Mouse (Mus musculus) right cerebral cortex, postnatal 4 days (tissue): Measurements from ENCODE around the gene Zfp609.
A peak's percentile ranks its signal among the peaks of the same experiment; 100 is the strongest.

Source experiments
- DNase-seq: peaks from one replicate; pipeline ENCODE4 v3.0.0-alpha.2; 2022

Gene Zfp609

DNA sequence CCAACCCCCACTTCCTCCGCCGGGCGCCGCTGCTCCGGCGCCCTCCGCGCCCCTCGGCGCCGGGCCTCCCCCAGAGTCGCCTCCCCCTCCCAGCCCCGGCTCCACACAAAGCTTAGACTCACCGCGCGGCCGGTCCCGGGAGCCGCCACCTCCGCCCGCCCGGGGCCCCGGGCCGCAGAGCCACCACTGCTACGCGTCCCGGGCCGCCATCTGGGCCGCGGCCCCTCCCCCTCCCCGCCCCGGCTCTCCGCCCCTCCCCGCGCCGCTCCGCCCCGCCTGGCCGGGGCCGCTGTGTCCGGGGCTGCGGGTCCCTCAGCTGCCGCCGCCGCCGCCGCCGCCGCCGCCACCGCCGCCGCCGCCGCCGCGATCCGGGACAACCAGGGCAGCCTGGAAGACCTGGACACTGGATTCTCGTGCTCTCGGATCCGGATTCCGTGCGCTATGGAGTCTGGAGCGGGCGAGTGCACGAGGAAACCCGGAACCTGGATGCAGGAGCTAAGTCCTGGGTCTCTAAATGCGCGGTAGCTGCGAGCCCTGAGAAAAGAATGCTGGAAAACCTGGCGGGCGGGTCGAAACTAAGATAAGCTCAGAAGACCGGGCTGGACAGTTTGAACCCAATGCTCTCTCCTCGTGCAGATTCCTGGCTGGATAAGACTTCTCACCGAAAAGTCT is at the start of gene Zfp609:
Gene Zfp609, minus strand, starts transcription at position 221 of the 672 bp plus-strand sequence.
- DNase-seq = peak; percentile 97

DNA sequence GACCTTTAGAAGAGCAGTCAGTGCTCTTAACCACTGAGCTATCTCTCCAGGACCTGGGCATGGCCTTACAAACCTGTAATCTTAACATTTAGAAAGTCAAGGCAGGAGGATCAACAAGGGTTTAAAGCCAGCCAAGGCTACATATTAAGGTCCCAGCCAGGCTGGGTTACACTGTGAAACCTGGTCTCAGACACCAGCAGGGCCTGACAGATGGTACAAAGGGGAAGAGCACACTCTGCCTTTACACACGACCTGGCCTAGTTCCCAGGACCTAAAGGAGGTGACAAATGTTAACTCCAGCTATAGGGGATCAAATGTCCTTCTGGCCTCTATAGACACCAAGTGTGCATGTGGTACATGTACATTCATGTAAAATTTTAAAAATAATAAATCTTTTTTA is 32.3 kb upstream of the Zfp609 start:
- no peak for DNase-seq

DNA sequence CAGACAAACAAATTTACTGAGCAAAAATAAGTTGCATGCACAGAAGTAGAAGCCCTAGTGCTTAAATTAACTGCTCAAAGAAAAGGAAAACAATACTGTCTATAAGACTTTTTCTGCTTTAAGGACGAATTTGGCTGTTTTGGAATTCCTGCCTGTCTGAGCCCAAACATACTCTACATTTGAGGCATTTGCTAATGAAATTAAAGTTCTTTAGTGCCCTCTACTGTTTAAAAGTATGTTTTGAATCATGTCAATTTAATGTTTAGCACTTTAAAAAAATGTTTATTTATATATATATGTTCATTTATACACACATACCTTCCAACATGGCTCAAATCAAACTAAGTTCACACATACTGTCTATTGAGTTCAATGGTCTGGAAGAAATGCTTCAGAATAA is 22.8 kb upstream of the Zfp609 start:
- no peak for DNase-seq

DNA sequence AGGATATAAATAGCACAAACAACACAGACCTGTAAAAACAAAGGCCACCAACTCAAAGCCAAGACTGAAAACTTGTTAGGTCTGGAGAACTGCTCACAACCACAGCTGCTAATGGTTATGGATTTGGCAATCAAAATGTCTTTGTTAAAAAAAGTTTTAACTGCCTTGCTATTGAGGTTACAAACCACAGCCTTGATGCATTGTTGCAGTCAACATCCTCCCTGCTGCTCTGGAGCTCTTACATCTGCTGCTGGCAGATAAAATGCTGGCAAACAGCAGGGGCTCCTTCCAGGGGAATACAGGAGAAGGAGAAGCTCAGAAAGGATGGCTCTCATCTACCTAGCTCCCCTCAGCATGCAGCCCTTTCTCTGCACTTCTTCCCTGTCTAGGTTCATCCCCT is 20.8 kb upstream of the Zfp609 start:
- DNase-seq = no peak

DNA sequence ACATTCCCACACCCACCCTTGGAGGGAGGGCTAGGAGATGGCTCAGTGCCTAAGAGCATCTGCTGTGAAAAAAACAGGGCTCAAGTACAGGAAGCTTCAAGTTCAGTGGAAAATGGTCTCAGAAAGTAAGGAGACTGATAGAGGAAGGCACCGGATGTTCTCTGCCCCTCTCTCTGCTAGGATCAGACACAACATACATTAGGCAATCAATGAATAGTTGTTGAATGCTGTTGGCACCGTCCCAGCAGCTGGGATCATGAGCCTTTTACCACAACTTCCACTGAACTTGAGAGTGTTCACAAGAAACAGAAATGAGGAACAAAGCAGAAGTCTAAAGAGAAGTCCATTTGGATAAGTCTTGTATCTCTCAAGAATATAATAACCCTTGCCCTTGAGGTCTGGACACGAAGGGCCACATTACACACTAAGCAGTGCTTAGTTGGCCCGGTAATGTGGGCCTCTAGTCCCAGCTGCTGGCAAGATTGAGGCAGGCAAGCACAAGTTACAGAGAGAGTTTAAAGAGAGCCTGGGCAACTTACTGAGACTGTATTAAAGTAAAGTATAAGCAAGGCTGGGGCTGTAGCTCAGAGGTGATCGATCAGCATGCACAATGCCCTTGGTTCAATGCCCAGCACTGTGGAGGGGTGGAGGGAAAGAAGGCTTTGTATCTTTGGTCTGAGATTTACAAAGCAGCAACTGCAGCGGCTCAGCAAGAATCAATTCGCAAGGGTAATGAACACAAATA is 17.2 kb upstream of the Zfp609 start:
- DNase-seq = peak; percentile 28

DNA sequence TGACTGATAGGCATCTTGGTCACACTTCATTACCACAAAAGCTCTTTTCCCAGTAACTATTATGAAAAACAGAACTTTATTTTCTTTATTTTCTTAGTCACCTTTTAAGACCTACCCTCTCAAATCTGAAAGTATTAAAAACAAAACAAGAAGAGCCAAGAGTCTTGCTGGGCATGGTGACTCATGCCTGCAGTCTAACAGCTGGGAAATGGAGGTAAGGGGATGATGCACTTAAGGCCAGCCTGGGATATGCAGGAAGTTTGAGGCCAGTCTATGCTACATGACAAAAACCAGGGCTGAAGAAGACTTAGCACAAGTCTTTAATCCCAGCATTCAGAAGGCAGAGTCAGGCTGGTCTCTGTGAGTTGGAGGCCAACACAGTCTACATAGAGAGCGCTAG is 12.5 kb upstream of the Zfp609 start:
- no peak for DNase-seq

DNA sequence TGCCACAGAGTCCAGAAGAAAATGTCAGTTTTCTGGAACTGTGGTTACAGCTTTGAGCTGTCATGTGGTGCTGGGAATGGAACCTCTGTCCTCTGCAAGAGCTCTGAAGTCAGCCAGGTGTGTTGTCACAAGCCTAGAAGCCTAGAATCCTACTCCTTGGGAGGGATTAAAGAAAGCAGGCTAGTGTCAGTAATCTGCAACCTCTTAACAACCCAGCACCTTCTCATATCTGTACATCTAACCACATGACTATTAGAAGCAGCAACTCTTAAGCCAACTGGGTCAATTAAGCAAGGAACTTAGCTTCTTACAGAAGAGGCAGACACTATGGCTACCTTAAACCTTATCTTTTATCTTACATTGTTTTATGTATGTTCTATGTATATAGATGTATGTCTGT is 9.6 kb upstream of the Zfp609 start:
- DNase-seq = no peak

DNA sequence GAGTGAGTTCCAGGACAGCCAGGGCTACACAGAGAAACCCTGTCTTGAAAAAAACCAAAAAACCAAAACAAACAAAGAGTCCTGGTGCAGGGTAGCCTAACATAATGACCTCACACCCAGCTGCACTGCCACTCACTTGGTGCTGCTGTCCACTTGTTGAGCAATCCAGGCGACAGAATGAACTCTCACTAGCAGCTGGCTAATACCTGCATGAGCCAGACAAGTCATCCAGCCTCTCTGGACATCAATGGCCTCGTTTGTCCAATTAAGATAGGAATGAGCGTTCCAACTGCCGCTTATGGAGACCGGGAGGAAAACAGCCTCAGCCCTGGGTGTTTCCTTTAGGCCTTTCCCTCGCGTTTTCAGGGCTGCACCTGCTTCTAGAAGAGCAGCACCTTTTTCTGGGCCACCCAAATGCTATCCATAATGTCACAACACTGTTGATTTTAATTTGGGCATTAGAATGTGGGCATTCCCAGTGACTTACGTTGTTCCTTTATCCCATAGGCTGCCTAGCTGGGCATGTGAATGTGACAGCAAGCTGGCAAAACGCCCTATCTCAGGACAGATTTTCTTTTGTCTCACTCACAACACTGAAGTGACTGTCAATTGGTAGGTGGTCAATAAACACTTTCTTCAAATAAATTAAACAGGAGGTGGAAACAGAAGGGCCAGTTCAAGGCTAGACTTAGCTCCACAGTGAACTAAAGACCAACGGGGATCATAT is 7.4 kb upstream of the Zfp609 start:
- DNase-seq = no peak

DNA sequence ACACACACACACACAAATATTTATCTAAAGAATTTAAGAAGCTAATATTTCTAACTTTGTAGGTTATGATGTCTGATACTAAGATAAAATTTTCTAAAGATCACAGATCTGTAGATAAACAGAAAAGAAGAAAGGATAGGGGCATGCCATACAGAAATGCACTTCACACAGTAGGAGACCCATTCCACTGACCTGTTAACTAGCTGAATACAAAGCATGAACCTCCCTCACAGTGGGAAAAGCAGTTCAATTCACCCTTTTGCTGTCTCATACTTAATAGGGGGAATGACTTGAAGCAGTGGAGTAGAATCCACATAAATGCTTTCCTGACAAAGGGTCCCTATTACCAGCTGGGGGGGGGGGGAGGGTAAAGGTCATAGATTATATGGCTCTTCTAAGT is 6.3 kb upstream of the Zfp609 start:
- DNase-seq = no peak

DNA sequence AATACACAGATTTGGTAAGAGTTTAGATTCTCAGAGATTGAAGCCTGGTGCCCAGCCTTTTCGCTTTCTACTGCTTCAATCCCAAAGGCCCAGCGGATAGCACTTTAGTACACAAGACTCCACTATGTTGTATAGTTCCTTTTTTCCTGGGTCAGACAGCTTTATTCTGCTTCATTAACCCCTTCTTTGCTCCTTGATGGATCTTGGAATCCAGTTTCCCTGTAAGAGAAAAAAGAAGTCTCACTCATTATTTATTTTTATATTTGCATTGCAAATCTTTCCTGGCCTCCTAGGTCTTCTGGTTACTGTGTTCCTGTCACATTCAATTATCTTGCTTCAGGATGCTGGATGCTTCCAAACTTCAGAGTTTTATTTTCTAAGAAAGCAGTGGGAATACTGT is 5.9 kb upstream of the Zfp609 start:
- no peak for DNase-seq

DNA sequence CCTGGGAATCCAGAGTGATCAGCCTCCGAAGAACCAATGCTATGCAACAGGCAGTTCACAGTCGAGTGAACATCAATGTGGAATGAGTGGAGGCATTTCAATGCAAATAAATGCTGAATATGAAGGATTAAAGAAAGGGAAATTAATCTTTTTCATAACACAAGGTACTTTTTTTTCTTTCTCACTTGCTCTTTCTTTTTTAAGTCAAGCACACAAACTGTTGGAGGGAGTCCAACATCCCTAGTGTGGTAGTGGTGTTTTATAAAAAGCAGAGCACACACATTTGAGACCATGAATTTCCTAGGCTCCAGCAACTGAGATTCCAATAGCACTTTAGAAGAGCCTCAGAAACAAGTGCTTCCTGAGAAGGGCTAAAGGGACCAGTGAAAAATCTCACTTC is 4.7 kb upstream of the Zfp609 start:
- no peak for DNase-seq

DNA sequence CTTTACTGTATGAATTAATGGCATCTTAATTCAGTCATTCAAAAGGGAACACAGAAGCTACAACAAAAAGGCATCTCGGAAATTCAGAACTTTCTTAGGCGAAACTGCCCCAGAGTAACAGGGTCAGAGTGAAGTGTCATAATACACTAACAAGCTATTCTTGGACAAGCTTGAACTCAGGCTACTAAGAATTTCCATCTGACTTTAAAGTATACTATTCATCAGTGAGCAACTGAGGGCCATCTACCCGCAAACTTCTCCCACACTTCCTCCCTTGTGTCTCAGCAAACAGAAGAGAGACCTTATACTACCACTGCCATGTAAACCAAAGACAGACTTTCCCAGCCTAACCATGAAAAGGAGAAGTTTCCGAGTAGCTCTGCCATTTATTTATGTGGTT is 3.8 kb upstream of the Zfp609 start:
- no peak for DNase-seq

DNA sequence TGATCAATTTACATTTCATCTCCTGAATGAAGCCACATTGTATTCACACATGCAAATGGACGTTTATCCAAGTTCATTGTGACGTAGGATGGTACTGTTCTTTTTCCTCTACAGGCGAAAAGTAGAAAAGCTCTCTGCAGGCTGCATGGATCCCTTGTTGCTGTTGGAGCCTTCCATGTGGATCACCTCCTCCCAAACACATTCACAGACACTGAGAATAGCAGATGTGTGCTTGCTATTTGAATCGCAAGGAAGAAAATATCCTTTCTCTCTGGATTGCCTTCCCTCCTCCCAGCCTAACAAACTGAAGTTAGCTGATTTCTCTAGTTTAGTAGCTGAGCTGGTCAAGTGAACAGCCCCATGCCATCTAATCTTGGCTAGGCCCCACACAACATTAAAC is 2.9 kb upstream of the Zfp609 start:
- no peak for DNase-seq

DNA sequence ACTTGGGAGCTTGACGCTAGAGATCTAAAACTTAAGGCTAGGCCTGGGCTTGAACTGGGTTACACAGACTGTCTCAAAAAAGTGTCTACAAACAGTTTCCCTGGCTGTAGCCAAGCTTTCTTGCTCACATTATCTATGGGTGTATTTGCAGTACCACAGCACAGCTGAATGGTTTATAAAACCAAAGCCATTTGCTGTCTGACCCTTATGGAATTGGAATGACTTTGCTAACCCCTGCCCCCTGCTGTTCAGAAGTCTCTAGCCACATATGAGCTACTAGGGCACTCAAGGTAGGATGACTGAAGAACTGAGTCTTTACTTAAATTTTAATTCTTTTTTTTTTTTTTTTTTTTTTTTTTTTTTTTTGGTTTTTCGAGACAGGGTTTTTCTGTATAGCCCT is 2.0 kb upstream of the Zfp609 start:
- DNase-seq = no peak

DNA sequence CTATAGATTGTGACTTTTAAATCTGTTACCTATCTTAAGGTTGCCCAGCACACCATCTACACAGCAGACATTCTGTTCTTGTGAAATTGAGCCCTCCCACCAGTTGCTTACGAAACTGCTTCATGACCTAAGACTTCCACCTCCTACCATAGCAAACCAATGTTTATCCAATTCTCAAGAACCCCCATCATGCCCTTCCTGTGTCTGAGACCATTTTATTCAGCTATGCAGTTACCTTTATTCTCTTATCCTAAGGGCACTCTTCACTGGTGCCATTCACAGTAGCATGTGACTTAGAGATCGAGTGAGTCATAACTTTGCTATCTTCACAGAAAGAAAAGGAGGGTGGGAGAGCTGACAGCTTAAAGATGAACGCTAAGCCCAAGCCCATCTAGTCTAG is 1.1 kb upstream of the Zfp609 start:
- no peak for DNase-seq

DNA sequence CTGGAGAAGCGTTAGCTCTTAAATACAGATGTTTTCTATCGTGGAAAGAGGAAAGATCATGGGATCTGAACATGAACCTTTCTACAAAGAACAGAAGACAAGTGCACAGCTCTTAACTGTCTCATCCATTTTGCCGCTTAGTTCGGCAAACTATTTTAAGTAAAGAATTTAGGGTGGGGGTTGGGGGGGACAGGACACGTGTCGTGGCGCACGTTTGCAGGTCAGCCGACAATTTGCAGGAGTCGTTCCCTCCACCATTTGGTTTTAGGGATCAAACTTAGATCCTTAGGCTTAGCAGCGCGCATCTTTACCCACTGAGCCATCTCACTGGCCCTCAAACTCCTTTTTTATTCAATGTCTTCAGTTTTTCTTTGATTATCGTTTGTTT is 646 bp upstream of the Zfp609 start:
- DNase-seq = no peak

DNA sequence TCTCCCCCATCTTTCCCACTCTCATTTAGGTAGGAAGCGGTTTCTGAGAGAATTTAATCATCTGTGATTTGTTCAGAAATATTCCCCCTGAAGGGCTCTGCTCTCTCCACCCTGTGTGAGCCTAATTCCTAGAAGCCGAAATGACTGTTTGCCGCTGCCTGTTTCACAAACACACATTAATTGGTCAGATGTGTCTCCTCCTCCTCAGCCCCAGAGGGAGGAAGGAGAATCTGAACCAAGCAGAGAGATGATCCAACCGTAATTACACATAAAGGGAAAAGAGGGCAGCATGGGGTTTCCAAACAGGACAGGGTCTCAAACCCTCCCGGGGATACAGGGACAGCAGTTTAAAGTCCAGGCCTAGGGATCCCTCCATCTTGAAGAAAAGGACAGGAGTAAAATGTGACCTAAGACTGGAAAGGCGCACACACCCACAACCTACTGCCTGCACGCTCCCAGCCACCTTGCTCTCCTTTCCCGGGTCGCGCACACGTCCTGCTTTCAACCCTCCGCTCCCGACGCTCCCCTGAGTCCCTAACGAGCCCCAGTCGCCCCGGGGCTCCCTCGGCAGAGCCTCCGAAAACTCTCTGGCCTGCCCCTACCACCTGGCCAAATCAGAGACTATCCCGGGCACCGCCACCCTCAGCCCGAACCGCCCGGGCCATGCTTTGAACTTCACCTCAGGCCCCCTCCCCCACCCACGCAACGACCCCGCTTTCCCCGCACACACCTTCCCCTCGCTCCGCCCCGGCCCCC is 598 bp downstream of the Zfp609 start:
- peak; percentile 49 for DNase-seq

DNA sequence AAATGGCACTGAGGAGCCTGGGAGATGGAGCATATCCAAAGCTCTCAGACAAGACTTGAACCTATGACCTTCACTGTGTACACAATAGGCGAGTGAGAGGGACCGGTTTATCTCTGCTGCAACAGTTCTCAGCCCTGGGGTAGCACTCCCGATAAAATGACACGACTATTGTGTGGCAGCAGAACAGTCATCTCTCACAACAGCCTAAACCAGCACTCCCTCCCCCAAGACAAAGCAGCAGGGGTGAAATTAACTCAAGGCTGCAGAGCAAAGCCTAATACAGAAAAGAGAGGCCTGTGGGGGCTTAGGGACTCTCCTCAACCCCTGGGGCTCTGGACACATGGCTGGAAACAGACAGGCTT is 1.2 kb downstream of the Zfp609 start:
- DNase-seq = no peak

DNA sequence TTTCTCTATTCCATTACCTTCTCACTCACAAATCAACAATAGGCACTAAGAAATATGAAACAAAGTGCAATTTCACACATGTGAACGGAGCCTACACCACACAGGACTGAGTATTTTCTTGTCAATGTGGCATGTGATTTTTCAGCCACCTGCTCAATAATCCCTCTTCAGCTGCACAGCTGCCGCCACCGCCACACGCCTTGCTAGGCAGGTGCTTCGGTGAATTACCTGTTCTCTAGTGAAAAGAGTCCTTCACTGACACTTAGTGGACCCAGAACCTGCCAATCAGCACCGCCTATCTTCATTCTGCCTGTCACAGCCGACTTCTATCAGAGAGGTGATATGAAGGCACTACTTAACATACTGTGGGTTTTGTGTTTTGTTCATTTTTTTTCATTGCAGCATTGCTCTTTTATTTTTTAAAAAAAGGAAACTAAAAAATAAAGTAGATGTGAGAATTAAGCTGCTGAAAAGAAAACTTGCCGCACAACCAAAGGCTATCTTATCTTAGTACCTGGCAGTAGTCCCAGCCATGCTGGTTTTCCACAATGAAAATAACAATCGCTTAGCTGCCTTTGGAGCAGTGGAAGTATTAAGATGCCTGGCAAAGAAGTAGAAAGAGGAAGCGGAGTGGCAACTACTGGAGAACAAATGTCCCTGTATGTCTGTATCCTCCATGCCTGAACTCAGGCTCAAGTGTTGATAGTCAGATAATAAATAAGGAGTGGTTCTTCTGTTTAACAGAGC is 3.5 kb downstream of the Zfp609 start:
- no peak for DNase-seq

DNA sequence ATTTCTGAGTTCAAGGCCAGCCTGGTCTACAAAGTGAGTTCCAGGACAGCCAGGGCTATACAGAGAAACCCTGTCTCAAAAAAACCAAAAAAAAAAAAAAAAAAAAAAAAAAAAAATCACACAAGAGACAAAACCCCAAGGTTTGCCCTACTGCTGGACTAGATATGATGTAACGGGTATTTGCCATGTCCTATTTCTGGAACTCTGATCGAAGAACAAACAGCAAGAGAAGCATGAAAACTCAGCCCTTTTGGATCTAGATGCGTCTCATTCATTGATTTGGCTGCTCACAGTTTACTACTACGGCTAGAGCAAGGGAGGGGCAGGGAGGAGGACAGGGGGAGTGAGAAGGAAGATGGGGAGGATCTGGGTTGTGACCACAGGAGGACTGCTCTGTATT is 5.4 kb downstream of the Zfp609 start:
- no peak for DNase-seq

DNA sequence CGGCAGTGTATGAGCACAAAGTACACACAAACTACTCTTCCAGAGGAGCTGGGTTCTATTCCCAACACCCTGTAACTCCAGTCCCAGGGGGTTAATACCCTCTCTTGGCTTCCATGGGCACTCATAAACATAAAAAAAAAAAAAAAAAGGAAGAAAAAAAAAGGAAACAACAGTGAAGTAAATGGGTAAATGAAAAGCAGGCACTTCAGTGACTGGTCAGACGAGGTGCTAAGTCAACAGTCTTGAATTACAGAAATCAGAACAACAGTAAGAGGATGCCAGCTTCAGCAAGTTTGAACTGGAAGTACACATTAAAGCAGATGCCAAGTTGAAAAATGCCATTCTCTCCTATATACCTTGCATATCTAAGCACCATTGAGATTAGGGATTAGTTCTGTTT is 7.1 kb downstream of the Zfp609 start:
- DNase-seq = no peak

DNA sequence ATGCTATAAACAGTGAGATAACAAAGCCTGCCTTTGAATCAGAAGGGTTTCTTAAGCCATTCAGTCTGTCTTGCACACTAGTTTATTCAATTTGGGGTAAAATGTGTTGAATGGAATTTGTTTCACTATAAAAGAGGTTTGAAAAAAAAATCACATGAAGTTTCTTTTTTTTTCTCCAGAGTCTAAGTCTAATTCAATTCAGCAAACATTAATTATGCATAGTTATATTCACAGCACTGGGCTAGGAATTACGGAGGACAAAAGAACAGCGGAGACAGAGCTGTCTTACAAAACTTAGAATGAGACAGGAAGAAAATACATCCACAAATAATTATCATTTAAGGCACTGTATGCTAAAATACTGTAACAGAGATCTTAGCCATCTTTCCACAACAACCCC is 9.0 kb downstream of the Zfp609 start:
- no peak for DNase-seq

DNA sequence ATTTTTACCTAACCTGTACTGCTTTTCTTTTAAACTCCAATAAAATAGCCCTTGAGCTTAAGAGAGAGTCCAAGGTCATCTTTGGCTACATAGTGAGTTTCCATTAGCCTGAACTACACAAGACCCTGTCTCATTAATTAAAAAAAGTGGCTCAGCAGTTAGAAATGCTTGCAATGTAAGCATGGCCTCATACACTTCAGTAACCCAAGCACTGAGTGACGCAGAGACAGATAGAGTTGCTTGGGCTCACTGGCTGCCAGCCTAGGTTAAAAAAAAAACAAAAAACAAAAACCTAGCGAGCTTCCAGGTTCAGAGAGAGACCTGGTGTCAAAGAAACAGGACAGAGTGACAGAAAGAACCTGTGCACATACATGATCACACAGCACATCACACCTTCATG is 14.5 kb downstream of the Zfp609 start:
- no peak for DNase-seq
